Mouse (Mus musculus) cerebellum, adult 2 months (tissue): Measurements from ENCODE around the gene Rec114.

Experiments used
- CTCF ChIP-seq: fragments of 200-500 bp; IDR thresholded peaks from 2 replicates; pipeline ENCODE4 v1.5.1; 2011; ENCODE audit warnings: low read depth, mild to moderate bottlenecking, control low read depth, low read length, moderate library complexity, borderline replicate concordance; ENCODE audit not compliant: insufficient read depth
- POLR2A ChIP-seq: fragments of 200-500 bp; IDR thresholded peaks from 2 replicates; pipeline ENCODE4 v1.6.1; 2011; ENCODE audit warnings: low read length, control low read depth, borderline replicate concordance; ENCODE audit not compliant: insufficient read depth

- no peak for TF ChIP-seq POLR2A
- TF ChIP-seq CTCF: no peak
Measured at GRCm38 (mm10) chr9:58691471-58691870, 52.3 kb downstream of the Rec114 start.
